Mouse (Mus musculus): ENCODE measurements around the gene Lbh.

GRCm38 (mm10) chr17:72953811-72954685 is 35.9 kb downstream of the Lbh start:
- TF ChIP-seq CTCF (IDR thresholded peaks at IDR 0.05; ENCODE audit: control insufficient read depth, insufficient read depth, insufficient replicate concordance, low read depth, low read length) = no peak
- TF ChIP-seq POLR2A (IDR thresholded peaks at IDR 0.05; ENCODE audit: control insufficient read depth, low read depth, low read length) = no peak

Measured in testis, adult 2 months (tissue).